Mouse (Mus musculus) CD4-positive helper T cell, adult 2 months (primary cell): ENCODE results near the gene Cebpe.

Source experiments
- DNase-seq: peaks from one replicate; pipeline ENCODE4 v3.0.0-alpha.2; 2012; ENCODE audit warnings: low read depth, missing footprints, low spot score

Cebpe gene

GRCm38 (mm10) chr14:54721711-54722110 lies 9.7 kb upstream of the Cebpe start:
- no peak for DNase-seq

DNA sequence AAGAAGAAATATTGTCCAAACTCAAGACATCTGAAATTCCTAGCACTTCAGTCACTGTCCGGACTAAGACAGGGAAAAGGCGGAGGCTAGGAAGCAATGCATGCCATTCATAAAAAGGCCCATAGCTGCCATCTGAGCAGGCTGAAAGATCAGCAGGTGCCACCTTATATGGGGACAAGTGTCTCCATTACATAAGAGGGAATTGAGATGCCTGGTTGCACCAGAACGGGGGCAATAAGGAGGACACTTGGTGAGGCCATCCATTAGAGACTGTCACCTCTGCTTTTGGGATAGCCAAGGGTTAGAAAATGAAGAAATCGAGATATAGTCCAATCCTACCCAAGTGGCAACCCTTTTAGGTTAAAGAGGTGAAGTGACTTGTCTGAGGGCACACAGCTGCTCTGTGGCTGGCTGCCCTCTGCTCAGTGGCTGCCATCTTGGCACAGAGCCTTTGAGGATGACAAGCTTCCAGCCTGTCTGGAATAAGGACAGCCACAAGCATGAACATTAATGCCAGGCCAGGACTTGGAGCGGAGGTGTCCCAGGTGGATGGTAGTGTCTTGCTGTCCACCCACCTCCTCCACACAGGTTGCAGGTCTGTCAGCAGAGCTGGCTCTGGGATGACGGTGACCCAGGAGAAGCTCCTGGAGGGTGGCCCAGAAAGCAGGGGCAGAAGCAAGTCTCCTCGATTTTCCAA lies 8.8 kb upstream of the Cebpe start:
- DNase-seq = no peak

GRCm38 (mm10) chr14:54720041-54720440 lies 8.1 kb upstream of the Cebpe start:
- no peak for DNase-seq

- DNase-seq = no peak
Observed at GRCm38 (mm10) chr14:54715402-54715801, 3.4 kb upstream of the Cebpe start.

DNA sequence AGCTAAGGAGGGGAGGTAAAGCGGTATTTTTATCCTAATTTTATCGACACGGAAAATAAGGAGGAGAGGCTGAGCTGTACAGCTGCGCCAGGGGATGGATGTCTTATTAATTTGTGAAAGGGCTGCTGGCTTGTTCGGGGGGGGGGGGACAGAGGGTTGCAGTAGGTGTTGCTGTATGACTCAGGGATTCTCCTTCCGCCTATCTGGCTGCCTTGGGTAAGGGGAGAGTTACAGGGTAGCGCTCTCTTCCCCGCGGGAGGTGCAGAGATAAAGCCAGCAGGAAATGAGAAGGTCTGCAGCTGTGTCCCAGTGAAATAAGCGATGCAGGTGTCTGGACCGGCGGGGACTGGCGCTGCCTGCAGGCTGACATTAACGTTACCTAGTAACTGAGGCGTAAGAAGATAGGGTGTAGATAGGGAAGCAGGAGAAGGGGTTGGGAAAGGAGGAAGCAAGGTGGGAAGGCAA lies 2.7 kb upstream of the Cebpe start:
- DNase-seq = peak; percentile 46

- DNase-seq = peak; percentile 73
Observed at GRCm38 (mm10) chr14:54714121-54714520, 2.1 kb upstream of the Cebpe start.

GRCm38 (mm10) chr14:54712861-54713260 lies 887 bp upstream of the Cebpe start:
- no peak for DNase-seq

GRCm38 (mm10) chr14:54709054-54709453 lies 2.9 kb downstream of the Cebpe start:
- no peak for DNase-seq

- no peak for DNase-seq
Observed at GRCm38 (mm10) chr14:54706589-54707320, 5.2 kb downstream of the Cebpe start.

DNA sequence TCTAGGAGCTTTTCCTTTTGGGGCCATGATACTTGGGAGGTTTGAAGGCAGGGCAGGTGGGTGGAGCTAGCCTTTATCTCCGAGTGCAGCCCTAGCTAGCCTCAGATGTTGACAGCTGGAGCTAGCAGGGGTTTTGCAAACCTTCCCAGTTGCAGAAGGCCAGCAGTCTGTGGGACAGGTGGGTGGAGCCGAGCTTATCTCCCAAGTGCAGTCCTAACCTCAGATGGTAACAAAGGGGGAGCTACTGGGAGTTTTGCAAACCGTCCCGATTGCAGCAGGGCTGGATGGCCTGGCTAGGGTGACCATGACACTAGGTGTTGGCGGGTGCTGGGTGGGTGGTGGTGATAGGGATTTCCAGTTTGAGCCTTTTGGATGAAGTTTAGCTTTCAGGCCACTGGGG lies 6.1 kb downstream of the Cebpe start:
- DNase-seq = no peak

GRCm38 (mm10) chr14:54703207-54703606 lies 8.8 kb downstream of the Cebpe start:
- DNase-seq = no peak

GRCm38 (mm10) chr14:54701298-54701697 lies 10.7 kb downstream of the Cebpe start:
- peak; percentile 82 for DNase-seq

GRCm38 (mm10) chr14:54699586-54699985 lies 12.4 kb downstream of the Cebpe start:
- no peak for DNase-seq

GRCm38 (mm10) chr14:54698733-54699132 lies 13.2 kb downstream of the Cebpe start, which contains the start of gene Gm29776:
Gene Gm29776, minus strand, starts transcription at chr14:54698833.
- DNase-seq = no peak

- DNase-seq = no peak
Observed at GRCm38 (mm10) chr14:54696752-54697151, 15.2 kb downstream of the Cebpe start.

GRCm38 (mm10) chr14:54695042-54695441 lies 16.9 kb downstream of the Cebpe start:
- DNase-seq = no peak

GRCm38 (mm10) chr14:54687251-54687650 lies 24.7 kb downstream of the Cebpe start:
- no peak for DNase-seq

GRCm38 (mm10) chr14:54686522-54687143 lies 25.3 kb downstream of the Cebpe start, which contains the start of gene Acin1:
Gene Acin1, minus strand, starts transcription at chr14:54686931.
- peak; percentile 99 for DNase-seq

GRCm38 (mm10) chr14:54686063-54686521 lies 25.9 kb downstream of the Cebpe start, which contains the start of gene 1700123O20Rik:
Gene 1700123O20Rik, plus strand, starts transcription at chr14:54686216.
- peak; percentile 90 for DNase-seq

- no peak for DNase-seq
Observed at GRCm38 (mm10) chr14:54685471-54685870, 26.5 kb downstream of the Cebpe start.

DNA sequence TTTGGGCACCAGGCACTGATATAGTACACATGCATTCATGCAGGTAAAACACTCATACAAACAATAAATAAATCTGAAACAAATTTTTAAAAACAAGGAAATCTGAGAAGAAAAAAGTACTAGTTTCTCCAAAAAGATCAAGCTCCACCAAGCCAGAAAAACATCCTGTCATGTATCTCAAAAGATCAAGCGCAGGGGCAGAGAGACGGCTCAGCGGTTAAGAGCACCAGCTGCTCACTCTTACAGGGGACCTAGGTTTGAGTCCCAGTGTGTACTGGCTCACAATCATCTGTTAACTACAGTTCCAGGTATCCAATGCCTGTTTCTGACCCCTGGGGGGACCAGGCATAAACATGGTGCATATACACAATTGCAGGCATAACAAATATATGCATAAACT lies 29.6 kb downstream of the Cebpe start:
- peak; percentile 24 for DNase-seq

- no peak for DNase-seq
Observed at GRCm38 (mm10) chr14:54678657-54679304, 33.2 kb downstream of the Cebpe start.
